Mouse (Mus musculus): ENCODE results near the gene Adcy1.
A peak's percentile ranks its signal among the peaks of the same experiment; 100 is the strongest.

Gene Adcy1

GRCm38 (mm10) chr11:7188469-7188868 lies 125.2 kb downstream of the Adcy1 start, which contains the start of gene Gm11985:
TSS of gene Gm11985 (minus strand) at chr11:7188569.
- DNase-seq: no peak

GRCm38 (mm10) chr11:7192710-7193109 lies 129.4 kb downstream of the Adcy1 start:
- no peak for DNase-seq

GRCm38 (mm10) chr11:7193134-7193533 lies 129.8 kb downstream of the Adcy1 start:
- no peak for DNase-seq

- no peak for DNase-seq
These were observed 131.4 kb downstream of the Adcy1 start for GRCm38 (mm10) chr11:7194432-7195311.

- no peak for DNase-seq
These were observed 132.0 kb downstream of the Adcy1 start for GRCm38 (mm10) chr11:7195312-7195685.

- peak; percentile 85 to 89 for DNase-seq
These were observed 134.2 kb downstream of the Adcy1 start, which contains the start of gene Igfbp1 for GRCm38 (mm10) chr11:7197491-7197941. TSS of gene Igfbp1 (plus strand) at chr11:7197782.

GRCm38 (mm10) chr11:7198006-7198405 lies 134.7 kb downstream of the Adcy1 start:
- peak in 1 of 2 experiments; percentile 54 for DNase-seq

GRCm38 (mm10) chr11:7198481-7199256 lies 135.4 kb downstream of the Adcy1 start:
- DNase-seq: no peak

GRCm38 (mm10) chr11:7199736-7200392 lies 136.6 kb downstream of the Adcy1 start:
- peak; percentile 61 to 76 for DNase-seq

GRCm38 (mm10) chr11:7200393-7200783 lies 137.1 kb downstream of the Adcy1 start:
- DNase-seq: no peak

- DNase-seq: no peak
These were observed 138.9 kb downstream of the Adcy1 start for GRCm38 (mm10) chr11:7202206-7202605.

- DNase-seq: no peak
These were observed 140.6 kb downstream of the Adcy1 start for GRCm38 (mm10) chr11:7203846-7204245.

GRCm38 (mm10) chr11:7210343-7210742 lies 147.1 kb downstream of the Adcy1 start:
- peak; percentile 68 to 89 for DNase-seq

GRCm38 (mm10) chr11:7211211-7211610 lies 147.9 kb downstream of the Adcy1 start:
- peak; percentile 69 to 76 for DNase-seq

GRCm38 (mm10) chr11:7212126-7212798 lies 149.0 kb downstream of the Adcy1 start:
- no peak for DNase-seq

- no peak for DNase-seq
These were observed 149.8 kb downstream of the Adcy1 start for GRCm38 (mm10) chr11:7213161-7213500.

GRCm38 (mm10) chr11:7213501-7214341 lies 150.4 kb downstream of the Adcy1 start, which contains the start of gene Igfbp3:
TSS of gene Igfbp3 (minus strand) at chr11:7213923.
- DNase-seq: peak; percentile 56 to 79

GRCm38 (mm10) chr11:7214342-7214660 lies 151.0 kb downstream of the Adcy1 start:
- no peak for DNase-seq

GRCm38 (mm10) chr11:7214761-7215160 lies 151.5 kb downstream of the Adcy1 start:
- DNase-seq: peak; percentile 69 to 78

GRCm38 (mm10) chr11:7215703-7216102 lies 152.4 kb downstream of the Adcy1 start:
- DNase-seq: peak; percentile 70 to 90

- peak in 1 of 2 experiments; percentile 34 for DNase-seq
These were observed 158.5 kb downstream of the Adcy1 start for GRCm38 (mm10) chr11:7221826-7222225.

- no peak for DNase-seq
These were observed 162.9 kb downstream of the Adcy1 start for GRCm38 (mm10) chr11:7226200-7226599.
